Mouse (Mus musculus) inflammation-experienced regulatory T-cells, adult 6 months (primary cell): ENCODE data around the gene Dner. TPM values are rescaled to one million over a fixed set of nuclear protein-coding genes. Genes with fewer than 3 reads are reported as not detected.
"Not testable (repeated sequence)": the region's sequence is repeated elsewhere in the genome, so short reads cannot be mapped to it uniquely, and the experiment has no call there.

Experiments used
- ATAC-seq: one replicate; pipeline ENCODE4 v1.8.0; 2017
- polyA plus RNA-seq, 3 experiments: library from polyadenylated mRNA; unstranded; fragments of 100-300 nt; shearing (Covaris generic); gene quantifications; one replicate each; pipeline ENCODE4 v1.2.1; 2017

Dner gene
- polyA plus RNA-seq, 3 experiments from 2014 or later, result 0.15 TPM; not detected in 2

DNA sequence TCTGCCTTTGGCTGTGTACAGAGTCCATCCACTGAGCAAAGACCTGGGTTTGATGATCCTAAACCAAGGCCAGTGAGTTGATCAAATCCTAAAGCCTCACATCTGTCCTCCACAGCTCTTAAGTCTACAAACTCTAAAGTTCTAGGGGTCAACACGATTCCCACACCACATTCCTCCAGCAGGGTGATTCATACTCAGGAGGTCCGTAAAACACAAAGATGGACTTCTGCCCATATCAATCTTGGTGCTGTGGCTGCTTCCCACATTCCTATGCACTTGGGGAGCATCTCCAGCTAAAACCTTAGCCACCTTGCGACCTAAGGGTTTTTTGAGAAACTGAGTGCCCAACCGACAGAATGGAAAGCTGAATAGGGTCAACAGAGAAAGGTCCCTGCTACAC is 305.1 kb downstream of the Dner start:
- ATAC-seq, result no peak

GRCm38 (mm10) chr1:84387616-84388015 is 308.4 kb downstream of the Dner start:
- no peak for ATAC-seq

GRCm38 (mm10) chr1:84386481-84387146 is 309.4 kb downstream of the Dner start:
- ATAC-seq, result no peak

DNA sequence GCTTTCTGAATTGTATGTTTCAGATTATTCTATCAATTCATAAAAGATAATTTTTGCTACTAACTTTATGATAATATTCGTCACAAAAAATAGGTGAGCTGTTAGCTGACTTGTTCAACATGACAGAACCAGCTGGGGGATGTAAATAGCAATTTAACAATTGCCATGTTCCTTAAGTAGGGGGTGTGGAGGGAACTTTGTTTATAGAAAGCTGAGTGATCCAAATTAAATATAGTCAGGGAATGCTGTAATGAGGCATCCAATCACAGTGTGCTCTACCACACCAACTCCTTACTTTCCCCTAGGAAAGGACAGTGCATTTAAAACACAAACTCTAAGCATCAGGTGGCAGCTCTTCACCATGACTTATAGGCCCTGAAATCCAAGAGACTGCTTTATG is 313.3 kb downstream of the Dner start:
- no peak for ATAC-seq

- no peak for ATAC-seq
Measured at GRCm38 (mm10) chr1:84382064-84382463, 314.0 kb downstream of the Dner start.

GRCm38 (mm10) chr1:84380895-84381294 is 315.1 kb downstream of the Dner start:
- no peak for ATAC-seq

- no peak for ATAC-seq
Measured at GRCm38 (mm10) chr1:84367733-84368132, 328.3 kb downstream of the Dner start.

GRCm38 (mm10) chr1:84366553-84366952 is 329.5 kb downstream of the Dner start:
- ATAC-seq, result no peak

DNA sequence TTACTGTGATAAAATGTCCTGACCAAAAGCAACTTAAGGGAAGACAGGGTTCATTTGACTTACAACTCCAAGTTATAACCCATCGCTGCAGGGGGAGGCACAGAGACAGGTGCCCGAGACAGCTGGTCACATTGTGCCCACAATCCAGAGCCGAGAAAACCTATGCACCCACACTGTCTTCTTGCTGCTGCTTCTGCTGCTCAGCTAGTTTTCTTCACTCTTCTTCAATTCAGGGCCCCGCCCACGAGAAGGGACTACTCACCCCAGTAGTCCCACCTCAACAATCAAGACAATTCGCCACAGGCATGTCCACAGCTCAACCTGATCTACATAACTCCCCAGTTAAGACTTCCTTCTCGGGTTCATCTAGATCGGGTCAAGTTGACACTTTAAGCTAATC is 332.1 kb downstream of the Dner start, which contains the start of gene Pid1:
Pid1 (minus strand) TSS at position 214 of the 400 bp plus-strand sequence.
- no peak for ATAC-seq

- ATAC-seq, result no peak
Measured at GRCm38 (mm10) chr1:84362709-84363617, 333.1 kb downstream of the Dner start.

DNA sequence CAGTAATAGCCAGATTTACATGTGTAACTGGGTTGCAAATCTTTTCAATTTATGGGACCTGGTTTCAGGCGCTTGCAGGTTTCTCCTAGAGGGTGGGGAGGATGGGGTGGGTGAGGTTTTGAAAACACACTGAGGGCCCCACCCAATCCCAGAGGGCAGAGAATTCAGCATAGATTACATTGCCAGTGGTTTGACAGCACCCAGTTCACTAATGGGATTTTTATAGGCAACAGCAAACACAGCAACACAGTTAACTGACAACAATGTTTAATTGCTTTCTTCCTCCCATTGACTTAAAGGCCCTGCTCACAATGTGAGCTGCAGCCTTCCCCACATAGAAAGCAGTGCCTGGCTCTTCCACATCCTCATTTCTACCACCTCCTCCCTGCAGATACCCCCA is 333.8 kb downstream of the Dner start:
- ATAC-seq, result no peak

- ATAC-seq, result no peak
Measured at GRCm38 (mm10) chr1:84361389-84361788, 334.6 kb downstream of the Dner start.

DNA sequence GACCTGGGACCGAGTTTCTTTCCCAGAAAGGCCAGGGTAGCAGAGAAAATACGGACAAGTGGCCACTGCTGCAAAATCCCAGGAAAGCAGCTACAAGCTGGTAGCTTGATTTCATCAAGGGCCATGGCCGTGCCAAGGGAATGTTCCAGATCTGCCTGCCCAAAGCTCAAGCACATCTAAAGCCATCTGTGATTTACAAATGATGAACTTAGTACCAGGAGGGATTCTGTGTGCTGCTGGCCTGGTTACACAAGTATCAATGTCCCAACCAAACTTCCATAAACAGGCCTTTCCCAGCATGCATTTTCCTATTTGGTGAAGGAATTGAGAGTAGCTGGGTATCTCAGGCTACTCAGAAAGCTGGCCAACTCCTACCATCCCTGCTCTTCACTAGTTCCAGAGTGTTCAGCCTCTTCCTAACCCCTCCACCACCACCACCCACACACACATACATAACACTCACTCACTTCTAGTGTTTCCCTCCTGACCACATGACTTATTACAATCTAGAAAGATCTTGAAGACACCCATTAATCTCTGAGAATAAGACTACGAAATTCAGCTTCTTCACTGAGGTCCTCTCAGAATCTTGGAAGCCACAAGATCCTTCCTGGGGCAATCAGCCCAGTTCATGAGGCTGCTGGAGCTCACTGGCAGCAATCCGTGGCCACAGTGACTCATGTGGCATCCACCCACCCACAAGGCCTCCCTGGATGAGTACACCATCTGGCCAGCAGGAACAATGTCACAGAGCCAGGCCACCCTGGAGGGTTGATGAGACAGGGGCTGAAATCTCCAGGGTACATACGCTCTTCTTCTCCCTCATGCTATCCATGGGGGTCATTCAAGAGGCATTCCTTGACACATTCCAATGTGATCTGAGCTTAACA is 336.2 kb downstream of the Dner start:
- ATAC-seq, result no peak

DNA sequence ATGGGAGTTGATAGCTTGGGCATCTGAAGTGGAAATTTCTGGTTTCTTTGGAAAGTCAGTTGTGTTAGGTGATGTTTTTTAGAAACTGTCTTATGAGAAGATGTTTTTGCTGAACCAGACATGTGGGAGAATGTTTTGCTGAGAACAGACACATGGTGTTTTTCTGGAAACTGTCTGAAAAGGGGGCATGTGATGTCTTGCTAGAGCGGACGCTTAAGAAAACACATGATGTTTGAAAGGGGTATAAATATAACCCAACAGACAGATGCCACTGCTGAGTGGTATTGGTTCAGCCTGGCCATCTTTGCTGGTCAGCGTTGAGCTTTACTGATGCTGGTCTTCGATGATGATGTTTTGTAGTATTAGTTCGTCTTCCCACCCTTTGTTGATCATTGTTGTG is 338.8 kb downstream of the Dner start:
- ATAC-seq, result no peak

GRCm38 (mm10) chr1:84350262-84350661 is 345.8 kb downstream of the Dner start:
- no peak for ATAC-seq

DNA sequence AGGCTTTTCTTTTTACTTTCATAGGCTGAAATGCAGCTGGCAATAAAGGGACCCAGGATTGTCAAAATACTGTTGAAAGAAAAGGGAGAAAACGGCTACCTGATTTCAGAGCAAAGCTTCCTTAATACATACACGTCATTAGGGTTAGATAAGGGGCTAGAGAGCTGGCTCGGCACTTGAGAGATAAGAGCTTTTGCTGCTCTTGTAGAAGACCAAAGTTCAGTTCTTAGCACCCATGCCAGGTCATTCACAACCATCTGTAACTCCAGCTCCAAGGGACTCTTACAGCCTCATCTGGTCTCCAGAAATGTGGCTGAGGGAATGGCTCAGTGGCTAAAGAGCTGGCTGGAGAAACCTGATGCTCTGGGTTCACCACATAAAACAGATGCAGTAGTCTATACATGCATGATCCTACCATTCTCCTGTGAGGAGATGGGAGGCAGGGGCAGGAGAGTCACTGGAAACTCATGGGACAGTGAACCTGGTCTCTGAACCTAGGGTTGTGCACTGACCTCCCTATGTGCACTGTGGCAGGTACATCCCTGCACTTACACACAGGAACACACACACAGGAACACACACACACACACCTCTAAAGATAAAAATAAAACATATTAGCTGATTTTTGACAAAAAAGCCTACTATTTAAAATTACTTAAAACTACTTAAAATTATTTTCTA is 348.1 kb downstream of the Dner start:
- no peak for ATAC-seq

DNA sequence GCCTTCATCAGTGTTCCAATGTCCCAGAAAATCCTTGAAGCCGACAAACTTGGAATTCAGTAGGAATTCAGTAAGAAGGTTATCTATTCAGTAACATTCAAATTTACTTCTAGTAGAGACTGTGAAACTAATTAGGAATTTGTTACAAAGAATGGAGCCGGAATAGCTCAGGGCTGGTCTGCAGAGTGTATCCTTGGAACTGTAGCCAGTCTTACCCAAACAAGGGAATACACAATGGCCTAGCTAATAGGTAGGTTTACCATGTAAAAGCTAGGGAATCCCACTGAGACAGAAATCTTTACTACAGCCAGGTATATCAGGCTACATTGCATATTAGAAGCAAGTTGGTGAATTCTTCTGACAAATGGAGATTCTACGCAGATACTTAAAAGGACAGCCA is 363.2 kb downstream of the Dner start:
- ATAC-seq, result not testable (repeated sequence)

- ATAC-seq, result not testable (repeated sequence)
Measured at GRCm38 (mm10) chr1:84331861-84332260, 364.2 kb downstream of the Dner start.

- no peak for ATAC-seq
Measured at GRCm38 (mm10) chr1:84325309-84325708, 370.7 kb downstream of the Dner start.

GRCm38 (mm10) chr1:84321327-84321726 is 374.7 kb downstream of the Dner start:
- ATAC-seq, result no peak
